ENCODE assay signal across 8 mouse cellular contexts in genomic region chr10:59879255-59880028, GRCm38 (mm10). TPM values are rescaled to one million over a fixed set of nuclear protein-coding genes. Genes with fewer than 3 reads are reported as not detected.
DNase-seq lines count a peak whose midpoint lies in the region; ATAC-seq lines count a peak whose summit lies in the region.

TSS of gene Dnajb12 (plus strand) at chr10:59879556.

- ATAC-seq in embryonic facial prominence, embryonic 14.5 days (ENCODE audit: low read depth): peak; percentile 94
- ATAC-seq in kidney, embryonic 14.5 days (ENCODE audit: low FRiP score, low TSS enrichment): peak; percentile 94
- ATAC-seq in limb, embryonic 15.5 days (ENCODE audit: insufficient number of reproducible peaks, low FRiP score, low TSS enrichment, low read depth): peak; percentile 93

- H3K36me3 ChIP-seq in embryonic facial prominence, embryonic 14.5 days (ENCODE audit: control insufficient read depth, insufficient read depth, low read length): 0 out of 2 replicates have a peak, but pooled peaks cover 6% of the 10 kb centered on the region
- no peaks in the 10 kb centered on the region; the same call in 1 of the 2 replicates for H3K36me3 ChIP-seq in kidney, embryonic 14.5 days (ENCODE audit: control insufficient read depth, insufficient read depth, low read length)
- peaks cover 6% of the 10 kb centered on the region for H3K36me3 ChIP-seq in limb, embryonic 15.5 days

- H3K9ac ChIP-seq in embryonic facial prominence, embryonic 14.5 days (ENCODE audit: low read depth, low read length): peak within 1 kb of the TSS; percentile 96
- peak within 1 kb of the TSS; percentile 89 for H3K9ac ChIP-seq in kidney, embryonic 14.5 days (ENCODE audit: low read depth, low read length)
- peak within 1 kb of the TSS; percentile 97 for H3K9ac ChIP-seq in limb, embryonic 15.5 days

- DNase-seq in 3T3-L1 (ENCODE audit: low read depth, low spot score): peak; percentile 95
- DNase-seq in adrenal gland, postnatal 4 days (ENCODE audit: low spot score in 2 of 2): peak; percentile 86 to 91
- DNase-seq in embryonic facial prominence, embryonic 14.5 days (ENCODE audit: low spot score): peak; percentile 98
- peak; percentile 90 to 94 for DNase-seq in heart, adult 9 months (ENCODE audit: low spot score in 2 of 2)
- DNase-seq in monocyte, adult 2 months (ENCODE audit: low read depth in 1 of 2, low spot score in 2 of 2): peak; percentile 76 to 86
- peak; percentile 89 to 92 for DNase-seq in spleen, postnatal 36 days (ENCODE audit: low spot score in 2 of 2)

- H3K4me2 ChIP-seq in embryonic facial prominence, embryonic 14.5 days (ENCODE audit: low read depth, low read length): peak within 1 kb of the TSS; percentile 67
- H3K4me2 ChIP-seq in kidney, embryonic 14.5 days (replicated peaks; ENCODE audit: low read depth, low read length): peak within 1 kb of the TSS; percentile 90
- peak within 1 kb of the TSS; percentile 78 for H3K4me2 ChIP-seq in limb, embryonic 15.5 days

- H3K4me1 ChIP-seq in embryonic facial prominence, embryonic 14.5 days (ENCODE audit: control insufficient read depth, insufficient read depth, low read length): peaks cover 13% of the 10 kb centered on the region; the same call in 1 of the 2 replicates
- peaks cover 10% of the 10 kb centered on the region for H3K4me1 ChIP-seq in kidney, embryonic 14.5 days (ENCODE audit: control insufficient read depth, insufficient read depth, low read length)
- peaks cover 19% of the 10 kb centered on the region for H3K4me1 ChIP-seq in limb, embryonic 15.5 days

- peak within 1 kb of the TSS; percentile 99 for H3K27ac ChIP-seq in embryonic facial prominence, embryonic 14.5 days (replicated peaks; ENCODE audit: low read depth, low read length)
- H3K27ac ChIP-seq in kidney, embryonic 14.5 days (ENCODE audit: low read depth, low read length): peak within 1 kb of the TSS; percentile 99
- H3K27ac ChIP-seq in limb, embryonic 15.5 days: peak within 1 kb of the TSS; percentile 100

- H3K27me3 ChIP-seq in embryonic facial prominence, embryonic 14.5 days (replicated peaks; ENCODE audit: control insufficient read depth, insufficient read depth, low read length): no peaks in the 10 kb centered on the region
- H3K27me3 ChIP-seq in kidney, embryonic 14.5 days (ENCODE audit: control insufficient read depth, insufficient read depth, low read length): no peaks in the 10 kb centered on the region
- H3K27me3 ChIP-seq in limb, embryonic 15.5 days: no peaks in the 10 kb centered on the region

- no peaks in the 10 kb centered on the region for H3K9me3 ChIP-seq in embryonic facial prominence, embryonic 14.5 days (ENCODE audit: control insufficient read depth, low read length)
- no peaks in the 10 kb centered on the region for H3K9me3 ChIP-seq in kidney, embryonic 14.5 days (ENCODE audit: control insufficient read depth, low read length)
- H3K9me3 ChIP-seq in limb, embryonic 15.5 days: no peaks in the 10 kb centered on the region

- peak within 1 kb of the TSS; percentile 74 for H3K4me3 ChIP-seq in embryonic facial prominence, embryonic 14.5 days (ENCODE audit: low read depth, low read length)
- H3K4me3 ChIP-seq in kidney, embryonic 14.5 days (ENCODE audit: low read length): peak within 1 kb of the TSS; percentile 73
- H3K4me3 ChIP-seq in limb, embryonic 15.5 days: peak within 1 kb of the TSS; percentile 91

- under 1% methylated on average over 68 of the region's 80 CpGs for WGBS in embryonic facial prominence, embryonic 14.5 days
- under 1% methylated on average over 79 of the region's 80 CpGs for WGBS in kidney, embryonic 14.5 days
- WGBS in limb, embryonic 15.5 days: under 1% methylated on average over 79 of the region's 80 CpGs

RNA-seq across cellular contexts. Expression of gene Dnajb12, which starts in this region (rescaled TPM):
- total RNA-seq in adrenal gland, postnatal 4 days (2021): 10 to 100 TPM; 63.9 to 66.3 TPM
- polyA plus RNA-seq in embryonic facial prominence, embryonic 14.5 days (2014; fragmentation: Nextera tagmentation; extraction: Ambion mirVana): 25.5 and 28.7 TPM in 2 replicates
- polyA plus RNA-seq in kidney, embryonic 14.5 days (2014; fragmentation: Nextera tagmentation; extraction: Ambion mirVana): 24.6 and 36.0 TPM in 2 replicates
- 19.5 and 22.9 TPM in 2 replicates for polyA plus RNA-seq in limb, embryonic 15.5 days (2015; fragmentation: Nextera tagmentation; extraction: Ambion mirVana)

Comparison
In these comparisons a context has a peak if more than half of its experiments do, and no peak if none do; other contexts are left out.
1. Peak in every context shown above with its lines: DNase-seq, ATAC-seq, H3K4me3 ChIP-seq and H3K27ac ChIP-seq.